Mouse (Mus musculus) spleen, adult 10 weeks (tissue): Measurements from ENCODE around the gene Stac. TPM values are rescaled to one million over a fixed set of nuclear protein-coding genes. Genes with fewer than 3 reads are reported as not detected.

Source experiments
- polyA plus RNA-seq: library from polyadenylated mRNA; stranded (reverse); fragments of 350-450 nt; fragmentation: Illumina TruSeq; extraction: RNeasy Lipid Tissue Mini Kit (QIAGEN cat#74804); gene quantifications from one replicate; pipeline ENCODE4 v1.2.3, GENCODE M21; 2015; ENCODE audit warnings: low replicate concordance; ENCODE audit not compliant: insufficient read depth

Gene Stac
- polyA plus RNA-seq, result 0.19 TPM

DNA sequence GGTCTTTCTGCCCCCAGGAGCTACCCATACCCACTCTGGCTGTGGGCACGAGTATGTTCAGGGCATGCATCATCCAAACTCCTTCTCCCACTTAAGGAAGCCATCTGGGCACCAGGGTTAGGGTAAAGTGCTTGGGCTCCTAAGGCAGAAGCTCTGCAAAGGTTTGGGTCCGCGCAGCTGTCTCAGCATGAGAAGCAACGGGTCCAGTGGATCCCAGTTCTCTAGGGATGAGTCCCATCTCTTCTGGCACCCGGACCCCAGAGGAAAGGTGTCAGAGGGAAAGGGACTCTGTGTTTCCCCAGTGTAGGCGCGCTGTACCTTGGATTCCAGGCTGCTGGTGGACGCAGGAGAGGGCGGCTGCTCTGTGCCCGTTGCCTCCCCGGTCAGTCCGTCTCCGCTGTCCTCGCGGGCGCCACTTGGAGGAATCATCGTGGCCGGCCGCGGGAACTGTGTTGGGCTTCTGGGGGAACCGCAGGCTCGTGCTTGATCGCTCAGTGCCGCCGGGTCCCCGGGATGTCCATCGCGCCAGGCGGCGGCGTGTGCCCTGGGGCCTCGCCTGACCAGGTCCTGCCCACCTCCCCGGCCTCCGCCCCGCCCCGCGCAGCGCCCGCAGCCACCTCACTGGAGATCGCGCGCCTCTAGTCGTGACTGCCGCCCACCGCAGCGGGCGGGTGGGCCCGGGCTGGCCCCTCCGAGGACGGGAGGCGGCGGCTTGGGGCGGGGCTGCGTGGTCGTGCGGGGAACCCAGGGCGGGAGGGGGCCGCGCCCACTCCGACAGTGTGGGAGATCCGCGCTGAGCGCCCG, at the start of gene Stac:
Stac (minus strand) TSS at position 669 of the 804 bp plus-strand sequence.

